Mouse (Mus musculus): ENCODE data around the gene Camta1.

DNA sequence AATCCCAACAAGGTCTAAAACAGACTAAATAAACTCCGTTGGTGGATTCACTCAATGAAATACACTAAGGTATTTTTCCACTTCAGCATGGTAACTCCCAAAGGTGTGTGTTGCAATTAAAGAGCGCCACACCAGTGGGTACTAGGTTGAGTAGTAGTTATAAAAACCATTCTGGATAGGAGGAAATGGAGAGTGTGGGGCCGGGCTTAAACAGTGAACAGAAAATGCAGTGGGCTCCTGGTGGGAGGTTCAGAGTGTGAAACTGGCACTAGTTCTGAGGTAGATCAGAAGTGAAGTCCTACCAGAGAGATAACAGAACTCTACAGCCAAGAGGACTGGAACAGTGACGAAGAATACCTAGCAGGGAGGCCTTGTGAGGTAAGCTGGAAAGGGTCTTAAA is 803.0 kb downstream of the Camta1 start:
- TF ChIP-seq CTCF (IDR thresholded peaks at IDR 0.05; ENCODE audit: borderline replicate concordance, control insufficient read depth, extremely low read depth, insufficient read depth, low read length, poor library complexity) (no peak), POLR2A (IDR thresholded peaks at IDR 0.05; ENCODE audit: control insufficient read depth, extremely low read depth, insufficient read depth, low read length, poor library complexity) (no peak)
